Mouse (Mus musculus): ENCODE results near the gene Sik1. TPM values are rescaled to one million over a fixed set of nuclear protein-coding genes. Genes with fewer than 3 reads are reported as not detected.
A peak's percentile ranks its signal among the peaks of the same experiment; 100 is the strongest.

Sik1 gene
- total and polyA plus RNA-seq, 3 experiments = 17.1 to 56.9 (median 36.7) TPM

- TF ChIP-seq TBP (conservative IDR thresholded peaks at IDR 0.05; ENCODE audit: low read depth, low read length) (peak; percentile 12; the same call in 1 of the 2 replicates), GABPA (IDR thresholded peaks at IDR 0.05; ENCODE audit: insufficient replicate concordance, low read depth, low read length) (no peak), USF1 (IDR thresholded peaks at IDR 0.05; ENCODE audit: low read depth, low read length) (peak; percentile 77), ZKSCAN1 (IDR thresholded peaks at IDR 0.05; ENCODE audit: borderline replicate concordance, low read depth, low read length) (no peak), CHD2 (IDR thresholded peaks at IDR 0.05; ENCODE audit: low read length) (peak; percentile 60), RCOR1 (conservative IDR thresholded peaks at IDR 0.05; ENCODE audit: low read depth, low read length) (no peak), MAFK (IDR thresholded peaks at IDR 0.05; ENCODE audit: insufficient replicate concordance, low read length) (no peak), KAT2A (IDR thresholded peaks at IDR 0.05; ENCODE audit: insufficient replicate concordance, low read length) (no peak)
These were observed 21.1 kb downstream of the Sik1 start (continued) for GRCm38 (mm10) chr17:31834320-31835065.

GRCm38 (mm10) chr17:31833752-31834151 is 21.9 kb downstream of the Sik1 start:
- no peaks in the 10 kb centered on the region for H3K79me2 ChIP-seq (replicated peaks; ENCODE audit: control insufficient read depth, extremely low read depth, insufficient read depth, poor library complexity, severe bottlenecking)
- H3K36me3 ChIP-seq (replicated peaks in 1 of 2; ENCODE audit: control insufficient read depth in 1 of 2, insufficient read depth in 1 of 2, low read length in 1 of 2) = no peaks in the 10 kb centered on the region
- peak overlapping the region; percentile 71 for H3K9ac ChIP-seq (ENCODE audit: insufficient read depth, low read depth)
- H3K4me3 ChIP-seq (replicated peaks in 1 of 3; ENCODE audit: low read depth in 2 of 3, low read length in 2 of 3, poor library complexity in 1 of 3) = peak overlapping the region in 1 of 3 experiments; percentile 4
- H3K27me3 ChIP-seq (replicated peaks) = no peaks in the 10 kb centered on the region
- peak overlapping the region; percentile 52 for H3K4me2 ChIP-seq (ENCODE audit: insufficient read depth, low read depth, poor library complexity, severe bottlenecking)
- peaks cover 82 to 98% of the 10 kb centered on the region in 2 experiments for H3K4me1 ChIP-seq (ENCODE audit: control insufficient read depth in 1 of 2, insufficient read depth in 2 of 2)
- H3K27ac ChIP-seq (ENCODE audit: insufficient read depth, low read depth) = peak overlapping the region; percentile 99
- H3K9me3 ChIP-seq (replicated peaks; ENCODE audit: low read length) = no peaks in the 10 kb centered on the region
- in situ Hi-C loops (cut with MboI; ENCODE audit: low pct_ligation_motif_present, low pct_unique_long_range_greater_than_20kb, low sequenced_read_pairs) (loop anchor here (5.0 kb wide), 1 partner anchor 86 kb away; no protein-coding TSS in a partner anchor), dilution Hi-C loops (cut with MboI; ENCODE audit: extremely low pct_ligation_motif_present, extremely low pct_unique_long_range_greater_than_20kb, low sequenced_read_pairs) (no loop called here)
- DNase-seq (ENCODE audit: extremely low read depth) = peak; percentile 88
- peak; percentile 80 for TF ChIP-seq ELF1 (IDR thresholded peaks at IDR 0.05; ENCODE audit: low read depth, low read length)
- peak; percentile 99 for TF ChIP-seq TCF12 (IDR thresholded peaks at IDR 0.05; ENCODE audit: low read depth, low read length)
- TF ChIP-seq EP300 (IDR thresholded peaks at IDR 0.05; ENCODE audit: low read length) = peak; percentile 96
- TF ChIP-seq PAX5 (IDR thresholded peaks at IDR 0.05; ENCODE audit: low read length) = no peak
- TF ChIP-seq RCOR1 (conservative IDR thresholded peaks at IDR 0.05; ENCODE audit: low read depth, low read length) = peak; percentile 96
- peak; percentile 86 for TF ChIP-seq SIN3A (IDR thresholded peaks at IDR 0.05; ENCODE audit: low read length)
- peak; percentile 73 for TF ChIP-seq MXI1 (IDR thresholded peaks at IDR 0.05; ENCODE audit: low read depth, low read length)
- peak; percentile 58 for TF ChIP-seq SMC3 (IDR thresholded peaks at IDR 0.05; ENCODE audit: low read depth, low read length)
- TF ChIP-seq IRF4 (IDR thresholded peaks at IDR 0.05; ENCODE audit: low read depth, low read length) = peak; percentile 98
- TF ChIP-seq HCFC1 (IDR thresholded peaks at IDR 0.05; ENCODE audit: low read depth, low read length) = peak; percentile 61
- peak; percentile 40; the same call in 1 of the 2 replicates for TF ChIP-seq JUND (conservative IDR thresholded peaks at IDR 0.05; ENCODE audit: low read depth, low read length)
- no peak; the same call in 1 of the 2 replicates for TF ChIP-seq ZNF384 (IDR thresholded peaks at IDR 0.05; ENCODE audit: low read depth, low read length)
- no peak for TF ChIP-seq USF2 (conservative IDR thresholded peaks at IDR 0.05; ENCODE audit: low read depth, low read length)
- TF ChIP-seq TBP (conservative IDR thresholded peaks at IDR 0.05; ENCODE audit: low read depth, low read length) = peak; percentile 65; the same call in 1 of the 2 replicates
- 0 out of 2 replicates have a peak, but pooled peaks have one; percentile 71 for TF ChIP-seq KAT2A (IDR thresholded peaks at IDR 0.05; ENCODE audit: insufficient replicate concordance, low read length)
- TF ChIP-seq ZMIZ1 (IDR thresholded peaks at IDR 0.05; ENCODE audit: low read depth, low read length) = peak; percentile 84
- TF ChIP-seq NELFE (IDR thresholded peaks at IDR 0.05; ENCODE audit: low read depth, low read length) = peak; percentile 62
- TF ChIP-seq MAZ (IDR thresholded peaks at IDR 0.05; ENCODE audit: low read depth, low read length) = peak; percentile 99
- no peak for TF ChIP-seq POLR2AphosphoS2 (IDR thresholded peaks at IDR 0.05; ENCODE audit: low read depth, low read length)
- TF ChIP-seq POLR2A (IDR thresholded peaks at IDR 0.05; ENCODE audit: low read depth, low read length) = 0 out of 2 replicates have a peak, but pooled peaks have one; percentile 13
- no peak for TF ChIP-seq USF1 (IDR thresholded peaks at IDR 0.05; ENCODE audit: low read depth, low read length)
- peak; percentile 71; the same call in 1 of the 2 replicates for TF ChIP-seq MAFK (IDR thresholded peaks at IDR 0.05; ENCODE audit: insufficient replicate concordance, low read length)
- TF ChIP-seq MYC (IDR thresholded peaks at IDR 0.05; ENCODE audit: low read depth, low read length) = peak; percentile 83
- TF ChIP-seq BHLHE40 (IDR thresholded peaks at IDR 0.05; ENCODE audit: low read depth, low read length) = peak; percentile 78
- peak; percentile 85 for TF ChIP-seq MAX (IDR thresholded peaks at IDR 0.05; ENCODE audit: low read length)
- TF ChIP-seq NRF1 (IDR thresholded peaks at IDR 0.05; ENCODE audit: low read depth, low read length) = peak; percentile 51
- peak; percentile 87 for TF ChIP-seq ETS1 (conservative IDR thresholded peaks at IDR 0.05; ENCODE audit: low read depth, low read length)
- TF ChIP-seq ZC3H11A (IDR thresholded peaks at IDR 0.05; ENCODE audit: low read depth, low read length) = no peak
- TF ChIP-seq CHD1 (IDR thresholded peaks at IDR 0.05; ENCODE audit: low read depth, low read length) = peak; percentile 99
- TF ChIP-seq ZKSCAN1 (IDR thresholded peaks at IDR 0.05; ENCODE audit: borderline replicate concordance, low read depth, low read length) = no peak
- TF ChIP-seq UBTF (IDR thresholded peaks at IDR 0.05; ENCODE audit: low read depth, low read length) = peak; percentile 97
- TF ChIP-seq CTCF (conservative IDR thresholded peaks at IDR 0.05 in 1 of 2, IDR thresholded peaks at IDR 0.05 in 1 of 2; ENCODE audit: low read depth in 2 of 2, low read length in 2 of 2) = no peak
- peak; percentile 90 for TF ChIP-seq CHD2 (IDR thresholded peaks at IDR 0.05; ENCODE audit: low read length)

All from CH12.LX (cell line).